Mouse (Mus musculus): ENCODE results near the gene Fam161b. TPM values are rescaled to one million over a fixed set of nuclear protein-coding genes. Genes with fewer than 3 reads are reported as not detected.
A peak's percentile ranks its signal among the peaks of the same experiment; 100 is the strongest.

The Fam161b gene
- polyA plus RNA-seq, 1 experiment from 2014 or later, result 3.4 TPM

DNA sequence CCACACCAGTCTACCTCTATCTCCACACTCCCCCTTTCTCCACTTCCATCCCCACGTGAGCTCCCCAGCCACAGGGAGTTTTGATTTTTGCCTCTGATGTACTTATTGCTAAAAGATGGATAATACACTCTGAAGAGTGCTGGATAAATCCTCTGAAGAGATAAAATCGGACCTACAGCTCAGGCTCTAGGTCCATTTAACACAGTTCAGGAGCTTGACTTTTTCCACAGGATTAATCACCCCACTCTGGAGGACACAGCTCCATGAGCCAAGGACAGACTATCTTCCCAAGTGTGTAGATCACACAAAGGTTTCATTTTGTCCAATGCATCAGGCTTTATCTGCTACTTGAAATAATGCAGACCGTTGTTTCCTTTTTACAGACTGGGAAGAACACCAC lies 38.4 kb upstream of the Fam161b start:
- Histone ChIP-seq H3K4me3 (ENCODE audit: low read depth, low read length) (no peak overlapping the region), H3K27ac (ENCODE audit: low read length) (0 out of 2 replicates have a peak overlapping the region, but pooled peaks have one; percentile 16), H3K4me2 (replicated peaks; ENCODE audit: low read depth, low read length) (no peak overlapping the region), H3K4me1 (ENCODE audit: control insufficient read depth, insufficient read depth, low read length) (no peaks in the 10 kb centered on the region), H3K9me3 (ENCODE audit: control insufficient read depth, low read depth, low read length) (no peaks in the 10 kb centered on the region), H3K27me3 (ENCODE audit: control insufficient read depth, insufficient read depth, low read length) (no peaks in the 10 kb centered on the region), H3K9ac (replicated peaks; ENCODE audit: low read depth, low read length) (no peak overlapping the region), H3K36me3 (ENCODE audit: control insufficient read depth, insufficient read depth, low read length) (no peaks in the 10 kb centered on the region)
- no peak for ATAC-seq (ENCODE audit: insufficient number of reproducible peaks, insufficient read depth, low FRiP score, low read depth)
- WGBS, result 66% methylated on average over 3 of the region's 3 CpGs

DNA sequence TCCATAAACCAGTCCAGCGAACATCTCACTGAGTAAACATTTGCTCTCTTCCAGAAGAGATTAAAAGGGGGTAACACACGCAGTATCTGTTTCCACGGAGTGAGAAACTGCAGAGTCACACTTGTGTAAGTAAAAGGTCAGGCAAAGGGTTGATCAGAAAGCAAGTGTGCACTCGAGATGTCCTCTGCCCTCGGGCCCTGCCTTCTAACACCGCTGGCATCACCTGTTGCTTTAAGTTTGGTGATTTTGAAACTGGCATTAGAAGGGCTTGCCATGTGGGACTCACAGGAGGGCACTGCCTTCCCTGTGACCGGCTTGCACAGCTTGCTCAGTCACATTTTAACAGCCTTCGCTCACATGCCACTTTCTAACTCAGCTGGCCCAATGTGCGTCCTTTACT lies 38.0 kb upstream of the Fam161b start:
- ATAC-seq (ENCODE audit: insufficient number of reproducible peaks, insufficient read depth, low FRiP score, low read depth), result no peak
- H3K27me3 ChIP-seq (ENCODE audit: control insufficient read depth, insufficient read depth, low read length), result no peaks in the 10 kb centered on the region
- no peak overlapping the region for H3K4me2 ChIP-seq (replicated peaks; ENCODE audit: low read depth, low read length)
- no peaks in the 10 kb centered on the region for H3K36me3 ChIP-seq (ENCODE audit: control insufficient read depth, insufficient read depth, low read length)
- no peak overlapping the region for H3K9ac ChIP-seq (replicated peaks; ENCODE audit: low read depth, low read length)
- H3K27ac ChIP-seq (ENCODE audit: low read length), result no peak overlapping the region
- no peak overlapping the region for H3K4me3 ChIP-seq (ENCODE audit: low read depth, low read length)
- no peaks in the 10 kb centered on the region for H3K9me3 ChIP-seq (ENCODE audit: control insufficient read depth, low read depth, low read length)
- WGBS, result 55% methylated on average over 9 of the region's 9 CpGs
- no peaks in the 10 kb centered on the region for H3K4me1 ChIP-seq (ENCODE audit: control insufficient read depth, insufficient read depth, low read length)

- H3K4me3 ChIP-seq (ENCODE audit: low read depth, low read length), result no peak overlapping the region
- no peaks in the 10 kb centered on the region for H3K4me1 ChIP-seq (ENCODE audit: control insufficient read depth, insufficient read depth, low read length)
- H3K27me3 ChIP-seq (ENCODE audit: control insufficient read depth, insufficient read depth, low read length), result no peaks in the 10 kb centered on the region
- no peaks in the 10 kb centered on the region for H3K36me3 ChIP-seq (ENCODE audit: control insufficient read depth, insufficient read depth, low read length)
- no peaks in the 10 kb centered on the region for H3K9me3 ChIP-seq (ENCODE audit: control insufficient read depth, low read depth, low read length)
- H3K4me2 ChIP-seq (replicated peaks; ENCODE audit: low read depth, low read length), result no peak overlapping the region
- WGBS, result 73% methylated on average over 9 of the region's 9 CpGs
- no peak overlapping the region for H3K27ac ChIP-seq (ENCODE audit: low read length)
- H3K9ac ChIP-seq (replicated peaks; ENCODE audit: low read depth, low read length), result no peak overlapping the region
- ATAC-seq (ENCODE audit: insufficient number of reproducible peaks, insufficient read depth, low FRiP score, low read depth), result no peak
These were observed 37.5 kb upstream of the Fam161b start for GRCm38 (mm10) chr12:84399135-84399534.

DNA sequence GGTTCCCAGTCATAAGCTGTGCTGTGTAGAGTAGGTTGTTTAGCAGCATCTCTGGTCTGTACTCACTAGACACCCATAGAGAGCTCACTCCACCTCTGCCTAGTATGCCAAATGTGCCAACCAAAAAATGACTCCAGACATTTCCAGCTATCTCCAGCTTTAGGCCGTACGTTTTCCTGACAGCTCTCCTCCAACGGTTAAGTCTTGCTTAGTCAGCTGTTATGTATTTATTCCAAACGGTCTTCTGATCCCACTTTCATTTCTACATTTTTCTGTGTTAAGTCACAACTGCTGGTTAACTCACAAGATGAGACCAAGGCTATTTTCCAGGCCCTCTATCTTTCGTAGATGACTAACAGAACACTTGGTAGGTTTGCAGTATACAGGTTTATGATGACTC lies 37.0 kb upstream of the Fam161b start:
- Histone ChIP-seq H3K4me3 (ENCODE audit: low read depth, low read length) (no peak overlapping the region), H3K27me3 (ENCODE audit: control insufficient read depth, insufficient read depth, low read length) (no peaks in the 10 kb centered on the region), H3K27ac (ENCODE audit: low read length) (no peak overlapping the region), H3K4me1 (ENCODE audit: control insufficient read depth, insufficient read depth, low read length) (no peaks in the 10 kb centered on the region), H3K4me2 (replicated peaks; ENCODE audit: low read depth, low read length) (no peak overlapping the region), H3K9me3 (ENCODE audit: control insufficient read depth, low read depth, low read length) (no peaks in the 10 kb centered on the region), H3K36me3 (ENCODE audit: control insufficient read depth, insufficient read depth, low read length) (no peaks in the 10 kb centered on the region), H3K9ac (replicated peaks; ENCODE audit: low read depth, low read length) (no peak overlapping the region)
- ATAC-seq (ENCODE audit: insufficient number of reproducible peaks, insufficient read depth, low FRiP score, low read depth), result no peak
- WGBS, result 62% methylated on average over 5 of the region's 5 CpGs

- no peak overlapping the region for H3K9ac ChIP-seq (replicated peaks; ENCODE audit: low read depth, low read length)
- H3K4me1 ChIP-seq (ENCODE audit: control insufficient read depth, insufficient read depth, low read length), result no peaks in the 10 kb centered on the region
- no peaks in the 10 kb centered on the region for H3K27me3 ChIP-seq (ENCODE audit: control insufficient read depth, insufficient read depth, low read length)
- H3K4me3 ChIP-seq (ENCODE audit: low read depth, low read length), result no peak overlapping the region
- H3K27ac ChIP-seq (ENCODE audit: low read length), result no peak overlapping the region
- H3K36me3 ChIP-seq (ENCODE audit: control insufficient read depth, insufficient read depth, low read length), result no peaks in the 10 kb centered on the region
- ATAC-seq (ENCODE audit: insufficient number of reproducible peaks, insufficient read depth, low FRiP score, low read depth), result no peak
- no peak overlapping the region for H3K4me2 ChIP-seq (replicated peaks; ENCODE audit: low read depth, low read length)
- H3K9me3 ChIP-seq (ENCODE audit: control insufficient read depth, low read depth, low read length), result no peaks in the 10 kb centered on the region
These were observed 36.1 kb upstream of the Fam161b start for GRCm38 (mm10) chr12:84397685-84398084.

- no peak overlapping the region for H3K27ac ChIP-seq (ENCODE audit: low read length)
- H3K27me3 ChIP-seq (ENCODE audit: control insufficient read depth, insufficient read depth, low read length), result no peaks in the 10 kb centered on the region
- H3K4me3 ChIP-seq (ENCODE audit: low read depth, low read length), result no peak overlapping the region
- H3K9me3 ChIP-seq (ENCODE audit: control insufficient read depth, low read depth, low read length), result no peaks in the 10 kb centered on the region
- H3K9ac ChIP-seq (replicated peaks; ENCODE audit: low read depth, low read length), result no peak overlapping the region
- WGBS, result 77% methylated on average over 14 of the region's 14 CpGs
- H3K4me2 ChIP-seq (replicated peaks; ENCODE audit: low read depth, low read length), result no peak overlapping the region
- no peak for ATAC-seq (ENCODE audit: insufficient number of reproducible peaks, insufficient read depth, low FRiP score, low read depth)
- no peaks in the 10 kb centered on the region for H3K4me1 ChIP-seq (ENCODE audit: control insufficient read depth, insufficient read depth, low read length)
- H3K36me3 ChIP-seq (ENCODE audit: control insufficient read depth, insufficient read depth, low read length), result no peaks in the 10 kb centered on the region
These were observed 35.5 kb upstream of the Fam161b start for GRCm38 (mm10) chr12:84396947-84397679.

DNA sequence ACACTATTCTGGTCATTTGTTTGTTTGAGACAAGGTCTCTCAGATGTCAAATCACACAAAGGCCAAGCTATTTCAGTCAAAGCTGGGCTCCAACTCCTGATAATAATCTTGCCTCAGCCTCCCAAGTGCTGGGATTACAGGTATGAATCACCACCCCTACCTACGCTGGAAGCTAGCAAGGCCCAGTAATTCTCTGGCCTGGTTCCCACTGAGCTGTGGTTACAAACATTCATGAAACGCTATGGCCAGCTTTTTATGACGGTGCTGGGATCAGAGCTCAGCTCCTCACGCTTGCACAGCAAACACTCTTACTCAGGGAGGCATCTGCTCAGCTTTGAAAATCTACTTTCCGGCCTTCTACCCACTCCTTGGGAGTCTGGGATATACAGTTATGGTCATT lies 32.2 kb upstream of the Fam161b start:
- no peaks in the 10 kb centered on the region for H3K27me3 ChIP-seq (ENCODE audit: control insufficient read depth, insufficient read depth, low read length)
- ATAC-seq (ENCODE audit: insufficient number of reproducible peaks, insufficient read depth, low FRiP score, low read depth), result no peak
- no peaks in the 10 kb centered on the region for H3K36me3 ChIP-seq (ENCODE audit: control insufficient read depth, insufficient read depth, low read length)
- H3K4me3 ChIP-seq (ENCODE audit: low read depth, low read length), result no peak overlapping the region
- WGBS, result 85% methylated on average over 5 of the region's 5 CpGs
- H3K9me3 ChIP-seq (ENCODE audit: control insufficient read depth, low read depth, low read length), result no peaks in the 10 kb centered on the region
- no peaks in the 10 kb centered on the region for H3K4me1 ChIP-seq (ENCODE audit: control insufficient read depth, insufficient read depth, low read length)
- H3K27ac ChIP-seq (ENCODE audit: low read length), result no peak overlapping the region
- no peak overlapping the region for H3K4me2 ChIP-seq (replicated peaks; ENCODE audit: low read depth, low read length)
- H3K9ac ChIP-seq (replicated peaks; ENCODE audit: low read depth, low read length), result no peak overlapping the region

GRCm38 (mm10) chr12:84392681-84393080 lies 31.0 kb upstream of the Fam161b start:
- no peak overlapping the region for H3K9ac ChIP-seq (replicated peaks; ENCODE audit: low read depth, low read length)
- H3K4me1 ChIP-seq (ENCODE audit: control insufficient read depth, insufficient read depth, low read length), result no peaks in the 10 kb centered on the region
- H3K27ac ChIP-seq (ENCODE audit: low read length), result no peak overlapping the region
- WGBS, result 96% methylated on average over 4 of the region's 4 CpGs
- no peak for ATAC-seq (ENCODE audit: insufficient number of reproducible peaks, insufficient read depth, low FRiP score, low read depth)
- no peaks in the 10 kb centered on the region for H3K9me3 ChIP-seq (ENCODE audit: control insufficient read depth, low read depth, low read length)
- no peaks in the 10 kb centered on the region for H3K27me3 ChIP-seq (ENCODE audit: control insufficient read depth, insufficient read depth, low read length)
- no peaks in the 10 kb centered on the region for H3K36me3 ChIP-seq (ENCODE audit: control insufficient read depth, insufficient read depth, low read length)
- H3K4me3 ChIP-seq (ENCODE audit: low read depth, low read length), result no peak overlapping the region
- no peak overlapping the region for H3K4me2 ChIP-seq (replicated peaks; ENCODE audit: low read depth, low read length)

DNA sequence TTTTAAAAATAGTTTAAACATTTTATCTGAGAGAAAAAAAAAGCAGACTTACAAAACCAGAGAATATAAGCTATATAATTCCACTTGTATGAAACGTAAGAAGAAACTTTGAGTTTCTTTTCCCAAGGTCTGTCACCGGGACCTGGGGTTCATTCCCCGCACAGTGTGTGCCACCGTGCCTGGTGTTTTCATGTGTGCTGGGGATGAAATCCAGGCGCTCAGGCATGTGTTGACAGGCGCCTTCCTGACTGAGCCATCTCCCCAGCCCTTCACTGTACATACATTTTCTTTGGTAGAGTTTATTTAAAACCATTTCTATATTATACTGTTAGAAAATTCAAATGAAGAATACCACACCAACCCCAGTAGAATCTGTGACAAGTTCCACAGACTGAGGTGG lies 28.7 kb upstream of the Fam161b start:
- no peak overlapping the region for H3K9ac ChIP-seq (replicated peaks; ENCODE audit: low read depth, low read length)
- no peak overlapping the region for H3K4me2 ChIP-seq (replicated peaks; ENCODE audit: low read depth, low read length)
- no peak overlapping the region for H3K27ac ChIP-seq (ENCODE audit: low read length)
- WGBS, result 84% methylated on average over 6 of the region's 6 CpGs
- no peak overlapping the region for H3K4me3 ChIP-seq (ENCODE audit: low read depth, low read length)
- no peaks in the 10 kb centered on the region for H3K9me3 ChIP-seq (ENCODE audit: control insufficient read depth, low read depth, low read length)
- no peaks in the 10 kb centered on the region for H3K4me1 ChIP-seq (ENCODE audit: control insufficient read depth, insufficient read depth, low read length)
- ATAC-seq (ENCODE audit: insufficient number of reproducible peaks, insufficient read depth, low FRiP score, low read depth), result no peak
- H3K36me3 ChIP-seq (ENCODE audit: control insufficient read depth, insufficient read depth, low read length), result no peaks in the 10 kb centered on the region
- H3K27me3 ChIP-seq (ENCODE audit: control insufficient read depth, insufficient read depth, low read length), result no peaks in the 10 kb centered on the region
